Mouse (Mus musculus) myocyte (in vitro differentiated cells): ENCODE data around the gene Prr15.

Experiments used
- MAX ChIP-seq: IDR thresholded peaks from one replicate; pipeline ENCODE4 v1.6.1; 2011; ENCODE audit warnings: low read depth, mild to moderate bottlenecking, control low read depth
- MYOG ChIP-seq, 3 experiments: IDR thresholded peaks; one replicate each; pipeline ENCODE4 v1.6.1; 2011; ENCODE audit warnings: control low read depth in 2 of 3, low read depth in 2 of 3, mild to moderate bottlenecking in 2 of 3; ENCODE audit not compliant: insufficient read length in 2 of 3, control insufficient read depth in 1 of 3, insufficient read depth in 1 of 3
- POLR2A ChIP-seq: IDR thresholded peaks from one replicate; pipeline ENCODE4 v1.6.1; 2011; ENCODE audit warnings: low read depth, mild to moderate bottlenecking, control low read depth, moderate library complexity; ENCODE audit not compliant: insufficient read length
- POLR2AphosphoS2 ChIP-seq: IDR thresholded peaks from one replicate; pipeline ENCODE4 v1.6.1; 2011; ENCODE audit warnings: low read depth, control low read depth; ENCODE audit not compliant: insufficient read length
- USF1 ChIP-seq: IDR thresholded peaks from one replicate; pipeline ENCODE4 v1.6.1; 2011; ENCODE audit warnings: low read depth, mild to moderate bottlenecking, control low read depth, moderate library complexity

GRCm38 (mm10) chr6:54364406-54365136 is 38.9 kb downstream of the Prr15 start:
- TF ChIP-seq POLR2A (no peak), MAX (no peak), USF1 (no peak), POLR2AphosphoS2 (no peak), MYOG (IDR thresholded peaks at IDR 0.05; ENCODE audit: control insufficient read depth in 1 of 3, insufficient read depth in 1 of 3, insufficient read length in 2 of 3, low read depth in 2 of 3) (no peak)
